Mouse (Mus musculus): ENCODE results near the gene Notch1.

DNA sequence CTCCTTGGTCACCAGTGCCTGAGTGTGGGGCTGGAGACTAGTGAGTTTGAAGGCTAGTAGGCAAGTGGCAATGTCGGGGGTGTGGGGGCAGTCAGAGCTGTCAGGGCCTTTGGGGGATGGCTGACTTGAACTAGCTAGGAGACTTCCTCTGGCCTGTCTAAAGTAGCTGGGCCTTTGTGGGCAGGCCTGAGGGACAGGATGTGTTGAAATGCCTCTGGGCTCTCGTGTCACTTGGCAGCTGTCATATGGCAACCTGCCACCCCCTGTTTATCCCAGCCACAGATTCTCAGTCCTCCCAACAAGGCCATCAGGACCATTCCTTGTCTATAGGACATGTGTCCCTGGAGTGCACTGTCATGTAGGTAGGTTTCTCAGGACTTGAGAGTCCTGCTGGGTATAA lies 18.2 kb upstream of the Notch1 start:
- TF ChIP-seq CTCF (IDR thresholded peaks at IDR 0.05; ENCODE audit: low read depth) (no peak), EP300 (IDR thresholded peaks at IDR 0.05; ENCODE audit: low read depth) (no peak)

Measured in liver, postnatal 0 days (tissue).